Mouse (Mus musculus) limb, embryonic 11.5 days (tissue): ENCODE measurements around the gene Fam3a. TPM values are rescaled to one million over a fixed set of nuclear protein-coding genes. Genes with fewer than 3 reads are reported as not detected.

Experiments used
- ATAC-seq: fragments of 200-750 bp; cut with Nextera tagmentation; 2 replicates; pipeline ENCODE4 v1.8.0; 2017; ENCODE audit warnings: low read depth; ENCODE audit not compliant: insufficient number of reproducible peaks, low FRiP score, low TSS enrichment
- DNase-seq: peaks from one replicate; pipeline ENCODE4 v3.0.0-alpha.2; 2015; ENCODE audit warnings: low spot score
- H3K27ac ChIP-seq: fragments of 300-500 bp; sonication (generic); replicated peaks from 2 replicates; pipeline ENCODE4 v1.5.1; 2014; ENCODE audit warnings: low read depth, mild to moderate bottlenecking, low read length
- H3K27me3 ChIP-seq: fragments of 300-500 bp; sonication (generic); 2 replicates; pipeline ENCODE4 v1.6.1; 2014; ENCODE audit warnings: mild to moderate bottlenecking, low read length, mixed read lengths; ENCODE audit not compliant: control insufficient read depth, insufficient read depth
- H3K36me3 ChIP-seq: fragments of 300-500 bp; sonication (generic); 2 replicates; pipeline ENCODE4 v1.6.1; 2014; ENCODE audit warnings: mild to moderate bottlenecking, low read length, moderate library complexity, mixed read lengths; ENCODE audit not compliant: control insufficient read depth, insufficient read depth
- H3K4me1 ChIP-seq: fragments of 300-500 bp; sonication (generic); 2 replicates; pipeline ENCODE4 v1.6.1; 2014; ENCODE audit warnings: low read length, mixed read lengths; ENCODE audit not compliant: control insufficient read depth, insufficient read depth
- H3K4me2 ChIP-seq: fragments of 300-500 bp; sonication (generic); 2 replicates; pipeline ENCODE4 v1.6.1; 2014; ENCODE audit warnings: low read depth, mild to moderate bottlenecking, moderate library complexity; ENCODE audit not compliant: severe bottlenecking
- H3K4me3 ChIP-seq: fragments of 300-500 bp; sonication (generic); 2 replicates; pipeline ENCODE4 v1.5.1; 2014; ENCODE audit warnings: low read depth, low read length
- H3K9ac ChIP-seq: fragments of 300-500 bp; sonication (generic); 2 replicates; pipeline ENCODE4 v1.6.1; 2014; ENCODE audit warnings: mild to moderate bottlenecking, low read length
- H3K9me3 ChIP-seq: fragments of 300-500 bp; sonication (generic); 2 replicates; pipeline ENCODE4 v1.6.1; 2016; ENCODE audit warnings: low read length; ENCODE audit not compliant: control insufficient read depth
- WGBS: fragments of 180-500 bp; shearing (Covaris S2); extraction: QIAGEN DNeasy Blood & Tissue Kit; methylation state at CpG from one replicate; pipeline ENCODE4 v1.1.7; 2014; 5-methylcytosine and 5-hydroxymethylcytosine counted together
- polyA plus RNA-seq: library from polyadenylated mRNA; unstranded; fragments of >200 nt; fragmentation: Nextera tagmentation; extraction: Ambion mirVana; gene quantifications from 2 replicates; pipeline ENCODE4 v1.2.1, GENCODE M21; 2014

Gene Fam3a
- polyA plus RNA-seq, 1 experiment from 2014 or later: 29.4 TPM

DNA sequence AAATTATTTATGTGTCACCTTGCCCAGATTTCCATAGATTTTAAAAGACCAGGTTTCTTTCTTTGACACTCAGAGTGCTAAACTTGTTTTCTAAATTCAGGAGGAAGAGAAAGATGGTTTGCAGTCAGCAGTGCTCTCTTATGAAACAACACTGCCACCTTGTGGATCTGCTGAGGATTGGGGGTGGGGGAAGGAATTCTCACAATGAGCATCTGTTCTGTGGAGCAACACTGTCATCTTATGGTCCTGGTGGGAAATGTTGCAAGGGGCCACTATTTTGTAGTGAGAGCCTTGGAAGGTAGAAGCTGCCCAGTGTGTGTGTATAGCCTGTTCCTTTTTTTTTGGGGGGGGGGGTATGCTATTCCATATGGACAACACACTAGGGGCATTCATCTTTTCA lies 20.3 kb upstream of the Fam3a start:
- Histone ChIP-seq H3K36me3 (no peaks in the 10 kb centered on the region), H3K4me1 (no peaks in the 10 kb centered on the region), H3K9ac (no peak overlapping the region), H3K4me3 (no peak overlapping the region), H3K27me3 (no peaks in the 10 kb centered on the region), H3K9me3 (no peaks in the 10 kb centered on the region), H3K4me2 (no peak overlapping the region), H3K27ac (no peak overlapping the region)
- DNase-seq (peak; percentile 64), ATAC-seq (peak; percentile 44; the same call in 1 of the 2 replicates)

DNA sequence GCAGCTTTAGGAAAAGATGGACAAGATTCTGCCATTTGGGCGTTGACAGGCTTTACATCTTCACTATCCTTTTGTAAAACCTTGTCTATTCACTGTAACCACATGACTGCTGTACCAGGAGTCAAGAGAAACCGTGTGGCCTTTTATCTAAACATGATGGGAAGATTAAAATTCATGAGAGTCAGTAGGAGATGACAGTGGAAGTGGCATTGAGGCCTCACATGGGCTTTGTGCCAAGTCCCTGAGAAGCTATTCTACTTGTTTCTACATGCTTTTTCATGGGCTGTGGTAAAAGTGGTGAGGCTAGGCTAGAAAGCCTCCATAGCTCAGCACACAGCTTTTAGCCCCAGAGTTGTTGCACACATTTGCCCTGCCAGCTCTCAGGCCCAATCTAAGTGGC lies 15.3 kb upstream of the Fam3a start:
- no peaks in the 10 kb centered on the region for H3K27me3 ChIP-seq
- no peak overlapping the region for H3K4me2 ChIP-seq
- ATAC-seq (no peak), DNase-seq (no peak)
- no peaks in the 10 kb centered on the region for H3K9me3 ChIP-seq
- 60% methylated on average over 2 of the region's 2 CpGs for WGBS
- no peak overlapping the region for H3K27ac ChIP-seq
- H3K4me1 ChIP-seq: no peaks in the 10 kb centered on the region
- no peak overlapping the region for H3K4me3 ChIP-seq
- no peaks in the 10 kb centered on the region for H3K36me3 ChIP-seq
- no peak overlapping the region for H3K9ac ChIP-seq

- no peaks in the 10 kb centered on the region for H3K9me3 ChIP-seq
- 84% methylated on average over 3 of the region's 3 CpGs for WGBS
- H3K36me3 ChIP-seq: no peaks in the 10 kb centered on the region
- no peaks in the 10 kb centered on the region for H3K4me1 ChIP-seq
- no peak overlapping the region for H3K9ac ChIP-seq
- ATAC-seq: no peak
- no peak for DNase-seq
- H3K4me2 ChIP-seq: no peak overlapping the region
- no peak overlapping the region for H3K4me3 ChIP-seq
- no peak overlapping the region for H3K27ac ChIP-seq
- no peaks in the 10 kb centered on the region for H3K27me3 ChIP-seq
Observed at GRCm38 (mm10) chrX:74400136-74400535, 7.1 kb upstream of the Fam3a start.

GRCm38 (mm10) chrX:74388153-74388552 lies 4.9 kb downstream of the Fam3a start:
- no peak overlapping the region for H3K9ac ChIP-seq
- no peak for ATAC-seq
- H3K9me3 ChIP-seq: no peaks in the 10 kb centered on the region
- DNase-seq: no peak
- H3K4me2 ChIP-seq: no peak overlapping the region
- H3K4me1 ChIP-seq: no peaks in the 10 kb centered on the region
- H3K27me3 ChIP-seq: no peaks in the 10 kb centered on the region
- H3K4me3 ChIP-seq: no peak overlapping the region
- 0 out of 2 replicates have a peak, but pooled peaks cover 2% of the 10 kb centered on the region for H3K36me3 ChIP-seq
- no peak overlapping the region for H3K27ac ChIP-seq

DNA sequence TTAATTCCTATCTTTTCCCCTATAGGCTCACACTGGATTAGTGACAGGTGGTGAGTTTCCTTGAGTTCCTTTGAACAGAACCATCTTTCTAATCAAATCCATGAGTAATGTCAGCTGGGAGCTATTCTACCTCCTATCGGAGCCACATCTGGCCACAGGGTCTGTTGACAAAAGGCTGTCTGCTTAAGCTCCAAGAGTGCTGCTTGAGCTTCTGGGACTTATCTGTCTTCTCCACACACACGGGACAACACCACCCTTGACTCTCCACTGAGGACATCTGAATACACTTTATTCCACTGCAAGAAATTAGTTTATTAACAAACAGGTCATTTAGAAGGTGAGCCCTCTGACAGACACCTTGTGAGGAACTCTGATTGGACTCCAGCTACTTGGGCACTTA lies 8.6 kb downstream of the Fam3a start:
- no peak overlapping the region for H3K9ac ChIP-seq
- no peaks in the 10 kb centered on the region for H3K9me3 ChIP-seq
- no peak overlapping the region for H3K4me2 ChIP-seq
- 60% methylated on average over 2 of the region's 2 CpGs for WGBS
- H3K4me3 ChIP-seq: no peak overlapping the region
- no peaks in the 10 kb centered on the region for H3K27me3 ChIP-seq
- 0 out of 2 replicates have a peak, but pooled peaks cover 2% of the 10 kb centered on the region for H3K36me3 ChIP-seq
- DNase-seq (no peak), ATAC-seq (no peak)
- H3K4me1 ChIP-seq: no peaks in the 10 kb centered on the region
- H3K27ac ChIP-seq: no peak overlapping the region

- ATAC-seq (peak; percentile 94), DNase-seq (peak; percentile 82)
- Histone ChIP-seq H3K4me1 (no peaks in the 10 kb centered on the region), H3K27ac (no peak within 1 kb of the TSS), H3K4me2 (peak within 1 kb of the TSS; percentile 51), H3K9me3 (no peaks in the 10 kb centered on the region), H3K36me3 (no peaks in the 10 kb centered on the region), H3K4me3 (peak within 1 kb of the TSS; percentile 39), H3K9ac (peak within 1 kb of the TSS; percentile 56), H3K27me3 (no peaks in the 10 kb centered on the region)
- WGBS: 32% methylated on average over 32 of the region's 32 CpGs
Observed at GRCm38 (mm10) chrX:74372888-74373549, 20.1 kb downstream of the Fam3a start, which contains the start of the genes Ubl4a and Slc10a3. TSS of gene Ubl4a (minus strand) at chrX:74373218. TSS of gene Slc10a3 (minus strand) at chrX:74373349.

GRCm38 (mm10) chrX:74368209-74368909 lies 24.7 kb downstream of the Fam3a start:
- Histone ChIP-seq H3K36me3 (no peaks in the 10 kb centered on the region), H3K4me3 (peak overlapping the region; percentile 50), H3K4me2 (peak overlapping the region; percentile 60), H3K9ac (peak overlapping the region; percentile 74), H3K4me1 (0 out of 2 replicates have a peak, but pooled peaks cover 3% of the 10 kb centered on the region), H3K9me3 (no peaks in the 10 kb centered on the region), H3K27ac (peak overlapping the region; percentile 47; the same call in 1 of the 2 replicates), H3K27me3 (no peaks in the 10 kb centered on the region)
- peak; percentile 57 for ATAC-seq
- 16% methylated on average over 47 of the region's 49 CpGs for WGBS
- DNase-seq: peak; percentile 70

DNA sequence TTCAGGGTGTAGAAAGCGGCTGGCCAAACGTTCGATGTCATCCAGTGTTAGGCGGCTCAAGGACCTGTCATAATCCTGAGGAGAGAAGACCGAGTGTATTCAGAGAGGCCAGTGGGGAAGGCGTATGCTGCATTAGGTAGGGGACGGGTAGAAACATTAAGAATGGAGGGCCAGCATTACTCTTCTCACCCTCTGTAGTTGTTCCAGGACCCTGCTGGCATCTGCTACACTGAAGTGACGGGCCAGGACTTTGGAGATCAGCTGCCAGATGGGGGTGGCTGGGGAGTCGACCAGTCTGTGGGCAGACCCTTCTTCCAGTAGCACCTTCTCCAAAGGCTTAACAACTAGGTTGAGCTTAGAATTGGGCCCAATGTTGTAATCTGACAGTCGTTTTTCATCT lies 25.6 kb downstream of the Fam3a start:
- DNase-seq (no peak), ATAC-seq (no peak)
- H3K27me3 ChIP-seq: no peaks in the 10 kb centered on the region
- H3K9me3 ChIP-seq: no peaks in the 10 kb centered on the region
- H3K36me3 ChIP-seq: no peaks in the 10 kb centered on the region
- H3K27ac ChIP-seq: no peak overlapping the region
- H3K9ac ChIP-seq: peak overlapping the region; percentile 74
- H3K4me1 ChIP-seq: 0 out of 2 replicates have a peak, but pooled peaks cover 3% of the 10 kb centered on the region
- peak overlapping the region; percentile 60 for H3K4me2 ChIP-seq
- H3K4me3 ChIP-seq: peak overlapping the region; percentile 50
- 68% methylated on average over 10 of the region's 10 CpGs for WGBS
